Mouse (Mus musculus) lung, postnatal 0 days (tissue): ENCODE results near the gene Ccdc153. TPM values are rescaled to one million over a fixed set of nuclear protein-coding genes. Genes with fewer than 3 reads are reported as not detected.
A peak's percentile ranks its signal among the peaks of the same experiment; 100 is the strongest.

ENCODE experiments used
- ATAC-seq: fragments of 200-750 bp; cut with Nextera tagmentation; 2 replicates; pipeline ENCODE4 v1.8.0; 2017; ENCODE audit warnings: moderate library complexity
- DNase-seq: peaks from one replicate; pipeline ENCODE4 v3.0.0-alpha.2; 2016; ENCODE audit warnings: low spot score
- H3K27ac ChIP-seq: fragments of 300-500 bp; sonication (generic); 2 replicates; pipeline ENCODE4 v1.5.1; 2014; ENCODE audit warnings: antibody characterized with exemption, mild to moderate bottlenecking, low read length, mixed read lengths
- H3K27me3 ChIP-seq: fragments of 300-500 bp; sonication (generic); replicated peaks from 2 replicates; pipeline ENCODE4 v1.6.1; 2014; ENCODE audit warnings: low read length, mixed read lengths; ENCODE audit not compliant: insufficient read depth
- H3K36me3 ChIP-seq: fragments of 300-500 bp; sonication (generic); 2 replicates; pipeline ENCODE4 v1.6.1; 2014; ENCODE audit warnings: low read length, mixed read lengths; ENCODE audit not compliant: insufficient read depth
- H3K4me1 ChIP-seq: fragments of 300-500 bp; sonication (generic); 2 replicates; pipeline ENCODE4 v1.6.1; 2014; ENCODE audit warnings: antibody characterized with exemption, low read depth, low read length, mixed read lengths; ENCODE audit not compliant: insufficient read depth
- H3K4me2 ChIP-seq: fragments of 300-500 bp; sonication (generic); replicated peaks from 2 replicates; pipeline ENCODE4 v1.6.1; 2014; ENCODE audit warnings: low read depth, mild to moderate bottlenecking, low read length, moderate library complexity, mixed read lengths
- H3K4me3 ChIP-seq: fragments of 300-500 bp; sonication (generic); 2 replicates; pipeline ENCODE4 v1.5.1; 2014; ENCODE audit warnings: low read depth, low read length
- H3K9ac ChIP-seq: fragments of 300-500 bp; sonication (generic); replicated peaks from 2 replicates; pipeline ENCODE4 v1.6.1; 2014; ENCODE audit warnings: low read depth, mild to moderate bottlenecking
- H3K9me3 ChIP-seq: fragments of 300-500 bp; sonication (generic); 2 replicates; pipeline ENCODE4 v1.6.1; 2016; ENCODE audit warnings: low read length, mixed read lengths
- CTCF ChIP-seq: IDR thresholded peaks from 2 replicates; pipeline ENCODE4 v1.5.1; 2016; ENCODE audit warnings: antibody characterized with exemption, mild to moderate bottlenecking
- EP300 ChIP-seq: IDR thresholded peaks from 2 replicates; pipeline ENCODE4 v1.6.1; 2016; ENCODE audit warnings: antibody characterized with exemption, mild to moderate bottlenecking, control low read depth
- WGBS: fragments of 180-500 bp; shearing (Covaris S2); extraction: QIAGEN DNeasy Blood & Tissue Kit; methylation state at CpG from one replicate; pipeline ENCODE4 v1.1.7; 2014; 5-methylcytosine and 5-hydroxymethylcytosine counted together
- polyA plus RNA-seq: library from polyadenylated mRNA; unstranded; fragments of >200 nt; fragmentation: Nextera tagmentation; extraction: Ambion mirVana; gene quantifications from 2 replicates; pipeline ENCODE4 v1.2.1, GENCODE M21; 2015

Gene Ccdc153
- polyA plus RNA-seq, 1 experiment from 2014 or later = 60.0 TPM

DNA sequence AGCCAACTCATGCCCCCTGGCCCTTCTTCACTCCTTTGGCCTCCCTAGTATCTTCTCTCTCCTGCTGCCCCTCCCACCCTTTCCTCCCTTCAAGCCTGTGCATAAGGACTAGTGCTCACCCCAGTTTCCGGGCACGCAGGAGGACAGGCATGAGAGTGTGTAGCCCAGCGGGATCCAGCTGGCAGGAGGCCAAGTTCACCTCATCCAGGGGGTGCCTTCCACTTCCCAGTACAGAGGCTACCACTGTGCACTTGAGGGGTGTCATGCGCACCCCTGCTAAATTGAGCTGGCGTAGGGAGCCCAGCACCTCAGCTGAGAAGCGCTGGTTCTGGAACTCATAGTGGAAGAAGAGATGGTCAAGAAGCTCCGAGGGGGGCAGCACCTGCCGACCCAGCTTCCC is 15.7 kb downstream of the Ccdc153 start:
- Histone ChIP-seq H3K36me3 (peaks cover 5% of the 10 kb centered on the region; the same call in 1 of the 2 replicates), H3K9me3 (no peaks in the 10 kb centered on the region), H3K4me2 (no peak overlapping the region), H3K27me3 (no peaks in the 10 kb centered on the region), H3K9ac (no peak overlapping the region), H3K4me3 (no peak overlapping the region), H3K4me1 (no peaks in the 10 kb centered on the region), H3K27ac (no peak overlapping the region)
- TF ChIP-seq EP300 (no peak), CTCF (no peak)
- WGBS = 63% methylated on average over 8 of the region's 8 CpGs
- DNase-seq (no peak), ATAC-seq (no peak)

DNA sequence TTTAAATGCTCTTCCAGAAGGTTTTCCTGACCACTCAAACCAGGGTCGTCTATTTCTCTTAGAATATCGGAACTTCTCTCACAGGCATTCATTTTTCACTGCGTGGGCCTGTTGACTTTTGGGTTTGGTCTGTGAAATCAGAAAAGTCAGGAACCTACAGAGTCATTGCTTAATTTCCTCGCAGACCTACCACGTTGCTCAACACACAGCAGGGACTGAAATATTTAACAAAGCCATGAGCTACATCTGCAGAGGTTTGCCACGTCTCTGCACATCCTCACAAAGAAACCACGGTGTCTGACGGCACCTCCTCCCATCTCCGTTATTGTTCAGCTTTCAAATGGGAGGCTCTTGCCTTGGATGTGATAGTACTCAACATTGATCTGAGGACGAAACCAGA is 18.5 kb downstream of the Ccdc153 start:
- ATAC-seq (no peak), DNase-seq (no peak)
- no peaks in the 10 kb centered on the region for H3K4me1 ChIP-seq
- WGBS = 74% methylated on average over 10 of the region's 10 CpGs
- no peaks in the 10 kb centered on the region for H3K9me3 ChIP-seq
- no peak overlapping the region for H3K4me2 ChIP-seq
- no peaks in the 10 kb centered on the region for H3K27me3 ChIP-seq
- H3K9ac ChIP-seq = no peak overlapping the region
- H3K27ac ChIP-seq = no peak overlapping the region
- no peak for TF ChIP-seq EP300
- no peak for TF ChIP-seq CTCF
- no peak overlapping the region for H3K4me3 ChIP-seq
- H3K36me3 ChIP-seq = no peaks in the 10 kb centered on the region

DNA sequence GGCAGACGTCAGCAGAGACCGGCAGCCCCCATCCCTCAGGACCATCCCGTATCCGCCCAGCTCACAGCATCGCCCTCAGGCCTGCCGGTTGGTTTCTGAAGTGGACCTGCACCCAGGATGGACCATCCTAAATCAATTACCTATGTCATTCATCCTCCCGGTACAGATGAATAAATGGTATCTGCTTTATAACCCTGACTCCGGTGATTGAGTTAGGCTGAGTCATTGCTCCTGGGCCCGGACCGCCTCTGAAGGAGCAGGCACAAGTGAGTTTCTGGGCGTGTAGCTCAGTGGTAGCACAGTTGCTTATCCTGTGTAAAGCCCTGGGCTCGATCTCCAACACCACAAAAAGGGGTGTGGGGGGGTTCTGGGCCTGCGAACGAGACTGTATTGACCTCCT is 20.9 kb downstream of the Ccdc153 start:
- H3K9ac ChIP-seq = no peak overlapping the region
- no peak overlapping the region for H3K4me3 ChIP-seq
- no peaks in the 10 kb centered on the region; the same call in 1 of the 2 replicates for H3K4me1 ChIP-seq
- H3K4me2 ChIP-seq = no peak overlapping the region
- no peak overlapping the region for H3K27ac ChIP-seq
- DNase-seq = no peak
- H3K9me3 ChIP-seq = no peaks in the 10 kb centered on the region
- H3K27me3 ChIP-seq = no peaks in the 10 kb centered on the region
- 82% methylated on average over 14 of the region's 14 CpGs for WGBS
- no peak for ATAC-seq
- TF ChIP-seq EP300 = no peak
- TF ChIP-seq CTCF = no peak
- no peaks in the 10 kb centered on the region for H3K36me3 ChIP-seq

DNA sequence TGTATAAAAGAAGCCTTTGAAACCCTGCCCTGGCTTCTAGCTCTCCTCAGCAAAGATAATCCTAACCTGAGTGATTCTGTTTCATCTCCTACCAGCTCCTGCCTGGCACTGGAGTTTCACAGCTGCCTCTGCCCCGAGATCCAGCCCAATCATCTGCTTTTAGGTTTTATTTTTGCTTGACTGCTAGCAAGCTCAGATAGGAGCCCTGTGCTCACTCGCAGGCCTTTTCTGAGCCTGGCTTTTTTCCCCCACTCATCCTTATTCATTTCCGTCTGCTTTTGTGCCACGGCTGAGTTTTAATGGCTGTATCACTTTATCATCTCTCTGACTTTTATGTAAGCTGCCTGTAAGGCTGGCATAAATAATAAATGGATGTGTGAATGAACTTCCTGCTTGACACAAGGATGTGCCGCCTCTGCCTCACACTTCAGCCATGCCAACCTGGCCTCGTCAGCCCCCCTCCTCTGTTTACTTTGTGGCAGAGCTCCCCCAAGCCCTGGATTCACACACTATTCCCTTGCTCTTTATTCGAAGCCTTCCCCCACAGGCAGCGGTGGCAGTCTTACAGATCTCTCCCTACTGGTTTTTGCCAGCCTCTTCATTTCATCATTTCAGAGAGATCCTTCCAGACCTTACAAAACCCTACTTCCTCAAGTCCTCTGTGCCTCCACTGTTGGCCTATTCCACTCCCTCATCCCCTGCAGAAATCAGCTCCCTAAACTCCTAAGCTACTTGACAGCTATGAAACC is 26.2 kb downstream of the Ccdc153 start:
- Histone ChIP-seq H3K4me1 (peaks cover 7% of the 10 kb centered on the region; the same call in 1 of the 2 replicates), H3K9ac (peak overlapping the region; percentile 95), H3K4me3 (0 out of 2 replicates have a peak overlapping the region, but pooled peaks have one; percentile 56), H3K36me3 (no peaks in the 10 kb centered on the region), H3K27me3 (no peaks in the 10 kb centered on the region), H3K27ac (peak overlapping the region; percentile 92), H3K4me2 (peak overlapping the region; percentile 86), H3K9me3 (no peaks in the 10 kb centered on the region)
- TF ChIP-seq CTCF = no peak
- no peak for TF ChIP-seq EP300
- DNase-seq (peak; percentile 58), ATAC-seq (no peak)
- 45% methylated on average over 8 of the region's 8 CpGs for WGBS

DNA sequence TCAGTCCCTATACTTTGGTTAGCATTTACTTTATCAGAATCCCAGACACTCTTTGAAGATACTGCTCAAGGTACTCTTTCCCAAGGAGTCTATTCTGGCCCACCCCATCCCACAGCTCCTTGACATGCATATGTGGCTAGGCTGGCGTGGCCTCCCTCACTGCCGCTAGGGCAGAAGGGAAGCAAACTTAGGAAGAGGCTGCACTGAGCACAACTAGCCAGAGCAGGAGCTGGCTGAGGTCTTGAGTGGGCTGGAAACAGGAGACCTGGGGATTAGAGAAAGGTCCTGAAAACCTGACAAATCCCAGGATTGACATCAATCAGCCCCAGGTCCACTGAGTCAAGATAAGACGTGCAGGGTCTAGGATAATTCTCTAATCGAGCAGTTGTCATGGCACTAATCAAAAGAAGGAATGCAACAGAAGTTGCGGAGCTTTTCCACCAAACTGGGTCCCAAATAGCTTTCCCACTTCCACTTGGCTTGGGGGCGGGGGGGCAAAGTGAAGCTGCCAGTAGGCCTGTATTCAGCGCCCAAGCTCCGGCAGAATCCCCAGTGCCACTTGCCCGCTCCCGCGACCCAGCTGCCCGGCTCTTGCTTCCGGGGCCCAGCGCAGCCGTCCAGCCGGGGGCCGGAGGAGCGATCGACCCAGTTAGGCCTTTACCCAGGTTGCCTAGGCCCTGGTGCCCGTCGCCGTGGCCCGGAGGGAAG is 27.0 kb downstream of the Ccdc153 start:
- Histone ChIP-seq H3K36me3 (no peaks in the 10 kb centered on the region), H3K4me1 (peaks cover 7% of the 10 kb centered on the region; the same call in 1 of the 2 replicates), H3K9me3 (no peaks in the 10 kb centered on the region), H3K4me2 (peak overlapping the region; percentile 86), H3K4me3 (peak overlapping the region; percentile 56), H3K27ac (peak overlapping the region; percentile 92), H3K9ac (peak overlapping the region; percentile 95), H3K27me3 (no peaks in the 10 kb centered on the region)
- 7% methylated on average over 21 of the region's 23 CpGs for WGBS
- TF ChIP-seq CTCF (peak; percentile 47), EP300 (no peak)
- ATAC-seq (peak; percentile 37; the same call in 1 of the 2 replicates), DNase-seq (peak; percentile 41)

DNA sequence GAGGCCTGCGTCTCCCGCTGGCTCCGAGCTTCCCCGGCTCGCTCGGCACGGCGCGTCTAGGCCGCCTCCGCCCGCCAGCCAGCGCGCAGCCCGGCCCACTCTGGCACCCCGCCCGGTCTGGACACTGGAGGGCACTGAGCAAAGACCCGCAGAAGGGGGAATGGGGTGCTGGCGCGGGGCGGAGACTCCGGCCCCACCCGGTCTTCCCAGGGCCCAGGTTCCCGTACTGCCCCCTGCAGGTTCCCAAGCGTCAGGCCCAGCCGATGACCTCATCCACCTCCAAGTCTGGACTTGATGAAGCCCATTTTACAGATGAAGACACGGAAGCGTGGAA is 27.5 kb downstream of the Ccdc153 start:
- ATAC-seq (peak; percentile 97), DNase-seq (peak; percentile 94)
- WGBS = 8% methylated on average over 24 of the region's 28 CpGs
- H3K4me3 ChIP-seq = peak overlapping the region; percentile 56
- no peaks in the 10 kb centered on the region for H3K9me3 ChIP-seq
- peak overlapping the region; percentile 95 for H3K9ac ChIP-seq
- H3K36me3 ChIP-seq = no peaks in the 10 kb centered on the region
- H3K27ac ChIP-seq = peak overlapping the region; percentile 92
- H3K27me3 ChIP-seq = no peaks in the 10 kb centered on the region
- TF ChIP-seq EP300 (no peak), CTCF (peak; percentile 76)
- peaks cover 7% of the 10 kb centered on the region; the same call in 1 of the 2 replicates for H3K4me1 ChIP-seq
- peak overlapping the region; percentile 86 for H3K4me2 ChIP-seq
